Mouse (Mus musculus) megakaryocyte, adult 5-6 weeks (primary cell): ENCODE data around the gene Bcl2l14. TPM values are rescaled to one million over a fixed set of nuclear protein-coding genes. Genes with fewer than 3 reads are reported as not detected.

ENCODE experiments used
- ATAC-seq: 2 replicates; pipeline ENCODE4 v1.8.0; 2016; ENCODE audit warnings: mild to moderate bottlenecking, inconsistent platforms; ENCODE audit not compliant: poor library complexity, severe bottlenecking
- total RNA-seq, 2 experiments: library from RNA; stranded (forward) in 1 of 2; stranded (reverse) in 1 of 2; fragments of 153-499, 151-499 nt in 1 of 2; fragments of 221-1000, 200-1000 nt in 1 of 2; gene quantifications; 2 replicates each; pipeline versions ENCODE4 v1.2.3 to v1.2.4; 2015 to 2017

Gene Bcl2l14
- total RNA-seq, 2 experiments from 2014 or later: 0.22 to 1.4 TPM

GRCm38 (mm10) chr6:134402914-134403683 is 7.0 kb downstream of the Bcl2l14 start:
- ATAC-seq: peak; percentile 82

DNA sequence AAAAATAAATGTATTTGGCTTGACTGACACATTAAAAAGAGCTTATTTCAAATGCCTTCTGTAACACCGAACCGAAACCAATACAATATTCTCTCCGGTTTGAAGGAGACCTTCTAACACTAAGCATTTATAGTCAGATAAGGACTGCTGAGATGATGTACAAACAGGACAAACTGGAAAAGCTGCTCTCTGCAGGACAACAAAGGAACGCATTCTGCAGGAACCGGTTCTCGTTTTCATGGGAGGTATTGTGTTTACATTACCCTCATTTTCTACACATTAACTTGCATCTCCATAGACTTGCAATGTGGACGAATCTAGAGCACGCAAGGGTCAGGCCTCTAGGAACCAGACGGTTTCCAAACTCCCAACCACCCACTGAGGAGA is 7.6 kb downstream of the Bcl2l14 start:
- no peak for ATAC-seq

DNA sequence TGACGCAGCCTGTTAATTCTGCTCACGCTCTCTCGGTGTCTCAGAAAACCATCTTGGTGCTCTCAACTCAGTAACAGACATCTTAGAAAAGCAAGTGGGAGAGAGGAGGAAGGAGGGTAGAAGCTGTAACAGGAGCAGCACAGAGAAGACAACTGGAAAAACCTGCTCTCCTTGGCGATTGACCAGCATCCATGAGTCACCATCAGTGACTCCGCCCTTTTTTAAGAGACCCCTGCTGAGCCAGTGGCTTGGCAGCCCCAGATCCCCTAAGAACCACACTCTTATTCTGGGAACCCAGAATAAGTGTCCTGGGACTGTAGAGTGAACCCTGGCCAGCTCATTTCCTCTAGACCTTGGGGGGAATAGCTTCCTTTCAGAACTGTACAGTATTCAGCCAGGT is 11.1 kb downstream of the Bcl2l14 start:
- ATAC-seq: no peak

GRCm38 (mm10) chr6:134413706-134414531 is 17.8 kb downstream of the Bcl2l14 start:
- peak; percentile 88 for ATAC-seq

- no peak; the same call in 1 of the 2 replicates for ATAC-seq
Observed at GRCm38 (mm10) chr6:134414532-134414883, 18.4 kb downstream of the Bcl2l14 start.

DNA sequence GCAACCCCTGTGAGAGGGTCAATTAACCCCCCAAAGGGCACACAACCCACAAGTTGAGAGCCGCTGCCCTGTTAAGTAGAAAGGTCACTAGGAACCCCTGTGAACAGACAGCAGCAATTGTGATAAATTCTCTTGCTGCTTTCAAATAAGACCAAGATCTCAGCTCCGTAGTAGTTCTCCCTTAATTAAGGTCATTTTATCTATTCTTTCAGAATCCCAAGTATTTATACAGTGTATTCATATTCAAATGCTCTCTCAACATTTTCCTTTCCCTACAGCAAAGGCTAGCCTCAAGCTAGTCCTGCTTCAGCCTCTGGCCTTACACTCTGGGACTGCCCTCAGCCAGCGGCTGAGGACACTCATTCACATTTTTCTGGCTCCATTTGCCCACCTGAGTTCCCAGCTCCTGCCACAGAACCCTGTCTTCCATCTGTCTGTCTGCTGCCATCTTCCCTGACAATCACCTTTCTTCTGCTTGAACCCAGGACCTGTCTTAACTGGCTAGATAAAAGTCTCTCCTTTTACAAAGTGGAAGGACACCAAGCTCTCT is 20.5 kb downstream of the Bcl2l14 start:
- no peak for ATAC-seq

DNA sequence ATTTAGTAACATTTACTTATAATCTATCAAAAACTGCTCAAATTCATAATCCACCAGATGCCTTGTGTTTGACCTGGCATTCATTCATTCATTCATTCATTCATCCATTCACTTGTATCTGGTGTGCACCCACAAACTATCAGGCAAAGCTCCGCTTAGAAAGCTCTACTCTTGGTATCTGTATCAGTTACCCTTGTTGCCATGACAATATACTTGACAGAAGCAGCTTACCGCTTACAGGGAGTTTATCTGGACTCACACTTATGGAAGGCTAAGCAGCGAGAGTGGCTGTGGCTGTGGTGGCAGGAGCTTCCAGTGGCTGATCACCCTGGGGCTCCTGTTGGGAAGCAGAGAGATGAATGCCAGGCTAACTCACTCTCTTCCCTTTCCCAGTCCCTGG is 21.8 kb downstream of the Bcl2l14 start:
- no peak for ATAC-seq

GRCm38 (mm10) chr6:134420375-134420774 is 24.3 kb downstream of the Bcl2l14 start:
- ATAC-seq: no peak

DNA sequence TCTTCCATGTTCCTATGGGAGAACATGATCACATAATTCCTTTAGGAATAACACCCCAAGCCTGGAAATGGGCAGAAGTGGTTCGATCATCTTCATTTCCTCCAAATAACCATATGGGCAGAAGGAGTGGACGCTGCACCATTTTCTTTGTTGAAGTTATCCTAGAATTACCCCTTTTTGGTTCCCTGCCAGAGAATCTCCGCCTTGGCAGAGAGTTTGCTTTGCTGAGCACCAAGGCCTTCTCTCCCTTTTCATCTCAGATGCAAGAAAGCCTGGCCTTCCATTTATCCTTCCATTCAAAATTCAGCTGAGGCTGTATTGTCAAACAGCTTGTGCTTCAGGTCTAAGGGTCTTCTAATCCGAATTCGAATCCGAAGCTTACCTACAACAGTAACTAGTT is 25.8 kb downstream of the Bcl2l14 start:
- ATAC-seq: no peak

DNA sequence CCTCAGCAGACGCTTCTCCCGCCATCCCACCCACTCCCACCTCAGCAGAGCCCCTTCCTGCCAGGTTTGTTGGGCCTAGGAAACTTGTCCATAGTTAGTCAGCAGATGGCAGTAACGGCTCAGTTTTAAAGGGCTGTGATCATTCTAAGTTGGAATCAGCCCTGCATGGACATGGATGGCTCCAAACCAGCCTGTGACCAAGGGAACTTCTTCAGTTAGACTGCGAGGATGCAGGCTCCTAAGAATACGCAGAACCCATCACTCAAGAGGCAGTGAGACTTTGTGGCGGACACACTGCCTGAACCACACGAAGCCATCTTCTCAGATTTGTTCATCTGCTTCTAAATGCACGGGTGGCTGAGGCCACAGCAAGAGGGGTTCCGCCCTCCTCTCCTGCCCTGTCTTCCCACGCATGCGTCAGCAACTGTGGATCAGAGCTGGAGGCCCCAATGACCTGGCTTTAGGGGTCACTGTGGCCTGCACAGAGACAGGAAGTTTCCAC is 29.1 kb downstream of the Bcl2l14 start:
- ATAC-seq: peak; percentile 81

- no peak for ATAC-seq
Observed at GRCm38 (mm10) chr6:134427165-134427564, 31.0 kb downstream of the Bcl2l14 start.

DNA sequence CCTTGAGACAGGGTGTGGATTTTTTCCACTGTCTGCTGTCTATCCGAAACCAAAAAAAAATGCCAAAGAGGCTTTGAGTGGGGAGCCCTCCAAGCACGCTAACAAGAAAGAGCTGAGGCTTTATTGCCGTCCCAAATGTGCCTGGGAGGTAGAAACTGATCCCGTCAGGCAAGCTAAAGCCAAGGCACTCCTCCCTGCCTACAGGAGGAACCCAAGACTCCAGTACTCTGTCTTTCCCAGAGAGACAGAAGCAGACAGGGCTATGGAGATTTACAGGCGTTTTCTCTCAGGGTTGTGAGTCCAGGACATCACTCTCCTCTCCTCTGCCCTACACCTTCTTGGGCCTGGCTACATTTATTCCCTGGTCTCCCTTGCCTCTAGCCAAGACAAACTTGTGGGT is 32.3 kb downstream of the Bcl2l14 start:
- no peak for ATAC-seq

- no peak for ATAC-seq
Observed at GRCm38 (mm10) chr6:134430161-134430799, 34.2 kb downstream of the Bcl2l14 start.

DNA sequence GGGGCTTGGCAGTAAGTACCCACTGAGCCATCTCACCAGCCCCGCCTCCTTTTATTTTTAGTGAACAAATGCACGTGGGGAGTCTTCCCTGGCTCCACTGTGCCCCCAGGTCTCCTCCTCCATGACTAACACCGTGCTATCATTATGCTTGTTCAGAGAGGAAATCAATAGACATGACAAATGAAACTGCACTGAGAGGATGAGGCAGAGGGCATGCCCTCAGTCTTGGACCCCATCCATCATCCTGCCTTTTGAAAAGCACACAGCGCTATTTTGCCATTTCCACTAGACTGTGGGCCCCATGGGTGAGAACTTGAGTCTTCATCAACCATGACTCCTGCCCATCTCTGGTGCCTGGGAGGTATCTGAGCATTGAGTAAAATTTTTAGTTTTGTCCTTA is 35.5 kb downstream of the Bcl2l14 start:
- no peak for ATAC-seq

- no peak for ATAC-seq
Observed at GRCm38 (mm10) chr6:134433281-134433680, 37.2 kb downstream of the Bcl2l14 start.

- ATAC-seq: no peak
Observed at GRCm38 (mm10) chr6:134434044-134434443, 37.9 kb downstream of the Bcl2l14 start.

GRCm38 (mm10) chr6:134434866-134435390 is 38.8 kb downstream of the Bcl2l14 start:
- ATAC-seq: no peak

DNA sequence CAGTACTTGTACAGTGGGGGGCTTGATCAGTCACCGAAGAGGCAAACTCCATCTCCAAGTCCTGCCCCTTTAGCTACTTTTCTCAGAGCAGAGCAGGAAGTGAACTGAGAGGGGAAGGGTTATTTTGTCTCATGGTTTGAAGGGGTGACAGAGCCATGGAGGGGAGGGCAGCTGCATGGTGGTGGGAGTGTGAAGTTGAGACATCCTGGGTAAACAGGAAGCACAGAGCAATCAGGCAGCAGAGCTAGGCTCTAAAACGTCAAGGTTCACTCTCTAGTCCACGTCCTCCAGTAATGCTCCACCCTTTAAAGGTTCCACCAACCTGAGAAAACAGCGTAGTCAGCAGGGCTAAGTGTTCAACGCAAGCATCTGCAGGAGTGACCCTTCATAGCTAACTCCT is 40.8 kb downstream of the Bcl2l14 start:
- ATAC-seq: peak; percentile 35; the same call in 1 of the 2 replicates

GRCm38 (mm10) chr6:134439401-134440021 is 43.4 kb downstream of the Bcl2l14 start:
- no peak for ATAC-seq

DNA sequence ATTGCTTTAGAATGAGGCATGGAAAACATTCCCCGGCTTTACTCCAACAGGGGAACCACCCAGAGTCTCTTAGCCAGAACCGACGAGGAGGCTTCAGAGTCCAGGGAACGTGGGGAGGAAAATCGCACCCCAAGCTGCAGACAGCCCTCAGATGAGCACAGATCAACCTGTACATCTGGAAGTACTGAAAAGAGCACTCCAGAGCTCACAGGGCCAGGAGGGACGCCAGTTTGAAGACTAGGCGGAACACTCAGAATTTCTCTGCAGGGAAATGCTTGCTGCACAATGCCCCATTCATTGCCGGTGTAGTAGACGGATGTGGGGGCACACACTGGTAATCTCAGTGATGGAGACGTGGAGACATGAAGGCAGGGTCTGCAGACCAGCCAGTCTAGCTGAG is 43.9 kb downstream of the Bcl2l14 start:
- ATAC-seq: no peak
